Mouse (Mus musculus) right cerebral cortex, adult 18-20 months (tissue): ENCODE data around the gene Rad23a.

Source experiments
- DNase-seq: peaks from one replicate; pipeline ENCODE4 v3.0.0; 2022; ENCODE audit warnings: mixed read lengths

The Rad23a gene

GRCm38 (mm10) chr8:84785756-84786677 is 54.4 kb downstream of the Rad23a start:
- DNase-seq = no peak

DNA sequence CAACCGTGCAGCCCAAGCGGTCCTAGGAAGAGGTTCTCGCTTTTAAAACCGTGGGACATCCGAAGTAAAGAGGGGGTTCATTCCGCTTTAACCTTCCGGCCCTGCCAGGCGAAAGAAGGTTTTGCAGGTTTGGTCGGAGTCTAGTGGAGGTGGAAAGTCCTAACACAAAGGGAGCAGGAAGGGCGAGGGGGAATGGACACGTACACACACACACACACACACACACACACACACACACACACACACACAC is 55.0 kb downstream of the Rad23a start:
- no peak for DNase-seq

GRCm38 (mm10) chr8:84784681-84785505 is 55.6 kb downstream of the Rad23a start:
- DNase-seq = no peak
